25 mouse cellular contexts compared by ENCODE assay signal in genomic region chr6:72993688-72994082, GRCm38 (mm10). TPM values are rescaled to one million over a fixed set of nuclear protein-coding genes. Genes with fewer than 3 reads are reported as not detected.
DNase-seq lines count a peak whose midpoint lies in the region; ATAC-seq and TF ChIP-seq lines count a peak whose summit lies in the region.
"Had no signal": no experiment of that assay in that cellular context is flagged by ENCODE, and none has a peak within 500 bp of the region (broad histone marks: within the 10 kb centered on the region; RNA-seq: fewer than 3 reads in every experiment).

No protein-coding gene starts in this region.

- TF ChIP-seq POLR2A in bone marrow, adult 2 months (IDR thresholded peaks at IDR 0.05; ENCODE audit: borderline replicate concordance, control insufficient read depth, low read depth, low read length) = no peak

- H3K4me2 ChIP-seq in lung, embryonic 15.5 days = no peak overlapping the region
- no peak overlapping the region for H3K4me2 ChIP-seq in stomach, embryonic 15.5 days
- H3K4me2 ChIP-seq: heart, embryonic 15.5 days; hindbrain, embryonic 15.5 days; neural tube, embryonic 13.5 days had no signal

- H3K36me3 ChIP-seq in lung, embryonic 15.5 days = no peaks in the 10 kb centered on the region
- no peaks in the 10 kb centered on the region for H3K36me3 ChIP-seq in stomach, embryonic 15.5 days
- H3K36me3 ChIP-seq: forebrain, embryonic 10.5 days; heart, embryonic 15.5 days; hindbrain, embryonic 15.5 days; midbrain, embryonic 10.5 days; neural tube, embryonic 13.5 days had no signal

- H3K9ac ChIP-seq in lung, embryonic 15.5 days = no peak overlapping the region
- H3K9ac ChIP-seq in stomach, embryonic 15.5 days = no peak overlapping the region
- H3K9ac ChIP-seq: heart, embryonic 15.5 days; hindbrain, embryonic 15.5 days; neural tube, embryonic 13.5 days had no signal

- peak; percentile 37; the same call in 1 of the 2 replicates for ATAC-seq in lung, embryonic 15.5 days (ENCODE audit: borderline replicate concordance, extremely low read depth, low FRiP score, low TSS enrichment)
- ATAC-seq in CD4-positive, CD25-positive, alpha-beta regulatory T cell, adult 4 months = peak; percentile 34
- peak; percentile 4; the same call in 1 of the 2 replicates for ATAC-seq in stomach, embryonic 15.5 days (ENCODE audit: insufficient read depth, low FRiP score, low read depth)
- ATAC-seq: forebrain, embryonic 16.5 days; midbrain, embryonic 16.5 days had no signal

- H3K27ac ChIP-seq in lung, embryonic 15.5 days = 0 out of 2 replicates have a peak overlapping the region, but pooled peaks have one; percentile 13
- peak overlapping the region; percentile 46; the same call in 1 of the 2 replicates for H3K27ac ChIP-seq in bone marrow, adult 2 months (ENCODE audit: control insufficient read depth, insufficient read depth, low read depth, low read length, poor library complexity)
- no peak overlapping the region for H3K27ac ChIP-seq in stomach, embryonic 15.5 days
- H3K27ac ChIP-seq: forebrain, embryonic 10.5 days; heart, embryonic 15.5 days; hindbrain, embryonic 15.5 days; kidney, postnatal 0 days; midbrain, embryonic 10.5 days; neural tube, embryonic 13.5 days had no signal

- H3K9me3 ChIP-seq in lung, embryonic 15.5 days = no peaks in the 10 kb centered on the region
- H3K9me3 ChIP-seq in stomach, embryonic 15.5 days = no peaks in the 10 kb centered on the region
- H3K9me3 ChIP-seq: forebrain, embryonic 10.5 days; heart, embryonic 15.5 days; hindbrain, embryonic 15.5 days; midbrain, embryonic 10.5 days; neural tube, embryonic 13.5 days had no signal

- no peak overlapping the region for H3K4me3 ChIP-seq in lung, embryonic 15.5 days
- no peak overlapping the region for H3K4me3 ChIP-seq in bone marrow, adult 2 months (replicated peaks; ENCODE audit: control insufficient read depth, low read depth, low read length)
- H3K4me3 ChIP-seq in stomach, embryonic 15.5 days (replicated peaks) = no peak overlapping the region
- H3K4me3 ChIP-seq: forebrain, embryonic 10.5 days; heart, embryonic 15.5 days; hindbrain, embryonic 15.5 days; midbrain, embryonic 10.5 days; myocyte; neural tube, embryonic 13.5 days had no signal

- 48% methylated on average over 5 of the region's 5 CpGs for WGBS in lung, embryonic 15.5 days
- WGBS in bone marrow, adult 2 months = 43% methylated on average over 5 of the region's 5 CpGs
- 67% methylated on average over 5 of the region's 5 CpGs for WGBS in stomach, embryonic 15.5 days

- peaks cover 6% of the 10 kb centered on the region for H3K4me1 ChIP-seq in lung, embryonic 15.5 days
- H3K4me1 ChIP-seq in bone marrow, adult 2 months (ENCODE audit: control insufficient read depth, insufficient read depth, low read length) = peaks cover 6% of the 10 kb centered on the region
- peaks cover 5% of the 10 kb centered on the region for H3K4me1 ChIP-seq in stomach, embryonic 15.5 days
- H3K4me1 ChIP-seq: heart, embryonic 15.5 days; hindbrain, embryonic 15.5 days; neural tube, embryonic 13.5 days had no signal

- no peak for TF ChIP-seq CTCF in bone marrow, adult 2 months (IDR thresholded peaks at IDR 0.05; ENCODE audit: control insufficient read depth, insufficient read depth, low read length)

- no peak for DNase-seq in lung, postnatal 25 days (ENCODE audit: low spot score)
- no peak for DNase-seq in right cerebral cortex, postnatal 14 days
- no peak for DNase-seq in frontal cortex, adult 2 months (ENCODE audit: extremely low spot score in 1 of 2, low spot score in 1 of 2)
- DNase-seq: adrenal gland, postnatal 36 days; cerebellum, adult 11-12 months; cerebellum, postnatal 14 days; gastrocnemius, postnatal 36 days; kidney, adult 18-20 months; left cerebral cortex, postnatal 4 days; liver; lung, postnatal 14 days; retina, postnatal 1 day had no signal

- no peaks in the 10 kb centered on the region for H3K27me3 ChIP-seq in lung, embryonic 15.5 days
- no peaks in the 10 kb centered on the region for H3K27me3 ChIP-seq in stomach, embryonic 15.5 days (replicated peaks)
- H3K27me3 ChIP-seq: heart, embryonic 15.5 days; hindbrain, embryonic 15.5 days; neural tube, embryonic 13.5 days had no signal

RNA-seq across cellular contexts. Expression of gene Tmsb10, which starts 35.1 kb away (rescaled TPM):
- 2,229 and 2,599 TPM in 2 replicates for polyA plus RNA-seq in lung, embryonic 15.5 days (2015; fragmentation: Nextera tagmentation; extraction: Ambion mirVana)
- polyA plus RNA-seq in CD4-positive, CD25-positive, alpha-beta regulatory T cell, adult 4 months (2017; shearing (Covaris generic)) = 1,000 to 10,000 TPM; 3,536 to 4,629 TPM
- 247 and 517 TPM in 2 replicates for polyA plus RNA-seq in bone marrow, adult 2 months (2011; ENCODE audit: insufficient read depth, insufficient read length, low replicate concordance, missing spikeins)
- 1,706 and 1,913 TPM in 2 replicates for polyA plus RNA-seq in stomach, embryonic 15.5 days (2015; fragmentation: Nextera tagmentation; extraction: Ambion mirVana)
- 603 and 636 TPM in 2 replicates for polyA plus RNA-seq in frontal cortex, adult 2 months (2012; rRNA removed)
